Mouse (Mus musculus) E14TG2a.4 (cell line): ENCODE measurements around the gene Rbm8a2.

Source experiments
- CTCF ChIP-seq: conservative IDR thresholded peaks from 2 replicates; pipeline ENCODE4 v1.5.1; 2014; ENCODE audit warnings: low read length
- POU5F1 ChIP-seq: IDR thresholded peaks from 2 replicates; pipeline ENCODE4 v1.6.1; 2014; ENCODE audit warnings: low read length, borderline replicate concordance

- TF ChIP-seq CTCF (no peak), POU5F1 (no peak)
Observed at GRCm38 (mm10) chr1:175950421-175950820, 28.5 kb downstream of the Rbm8a2 start.
